Mouse (Mus musculus): Measurements from ENCODE around the gene Usp19. TPM values are rescaled to one million over a fixed set of nuclear protein-coding genes. Genes with fewer than 3 reads are reported as not detected.

Gene Usp19
- polyA plus RNA-seq, 1 experiment from 2014 or later = 17.0 TPM

- TF ChIP-seq CTCF (IDR thresholded peaks at IDR 0.05; ENCODE audit: low read depth) (no peak), EP300 (IDR thresholded peaks at IDR 0.05; ENCODE audit: low read depth) (no peak)
- no peak overlapping the region for H3K4me2 ChIP-seq (ENCODE audit: low read depth, low read length)
- no peak overlapping the region for H3K27ac ChIP-seq (ENCODE audit: low read depth)
- ATAC-seq = no peak
- no peaks in the 10 kb centered on the region for H3K9me3 ChIP-seq (ENCODE audit: low read length)
- H3K9ac ChIP-seq (replicated peaks) = no peak overlapping the region
- H3K27me3 ChIP-seq (ENCODE audit: insufficient read depth, low read length) = no peaks in the 10 kb centered on the region
- peaks cover 18% of the 10 kb centered on the region for H3K4me1 ChIP-seq (ENCODE audit: insufficient read depth)
- peaks cover 21% of the 10 kb centered on the region for H3K36me3 ChIP-seq (replicated peaks; ENCODE audit: insufficient read depth, low read length)
- DNase-seq = no peak
- no peak overlapping the region for H3K4me3 ChIP-seq (ENCODE audit: low read depth, low read length)
- 96% methylated on average over 9 of the region's 9 CpGs for WGBS (ENCODE audit: insufficient replicate concordance)
Measured at GRCm38 (mm10) chr9:108463713-108464112, 26.7 kb upstream of the Usp19 start.

GRCm38 (mm10) chr9:108466219-108466618 is 24.2 kb upstream of the Usp19 start:
- whole genome bisulfite sequencing (ENCODE audit: insufficient replicate concordance) = 85% methylated on average over 2 of the region's 2 CpGs
- Histone ChIP-seq H3K4me1 (ENCODE audit: insufficient read depth) (peaks cover 12% of the 10 kb centered on the region), H3K4me2 (ENCODE audit: low read depth, low read length) (no peak overlapping the region), H3K36me3 (replicated peaks; ENCODE audit: insufficient read depth, low read length) (peaks cover 21% of the 10 kb centered on the region), H3K9ac (replicated peaks) (no peak overlapping the region), H3K27ac (ENCODE audit: low read depth) (no peak overlapping the region), H3K27me3 (ENCODE audit: insufficient read depth, low read length) (no peaks in the 10 kb centered on the region), H3K9me3 (ENCODE audit: low read length) (no peaks in the 10 kb centered on the region), H3K4me3 (ENCODE audit: low read depth, low read length) (no peak overlapping the region)
- DNase-seq (no peak), ATAC-seq (no peak)
- no peak for TF ChIP-seq EP300 (IDR thresholded peaks at IDR 0.05; ENCODE audit: low read depth)
- TF ChIP-seq CTCF (IDR thresholded peaks at IDR 0.05; ENCODE audit: low read depth) = no peak

DNA sequence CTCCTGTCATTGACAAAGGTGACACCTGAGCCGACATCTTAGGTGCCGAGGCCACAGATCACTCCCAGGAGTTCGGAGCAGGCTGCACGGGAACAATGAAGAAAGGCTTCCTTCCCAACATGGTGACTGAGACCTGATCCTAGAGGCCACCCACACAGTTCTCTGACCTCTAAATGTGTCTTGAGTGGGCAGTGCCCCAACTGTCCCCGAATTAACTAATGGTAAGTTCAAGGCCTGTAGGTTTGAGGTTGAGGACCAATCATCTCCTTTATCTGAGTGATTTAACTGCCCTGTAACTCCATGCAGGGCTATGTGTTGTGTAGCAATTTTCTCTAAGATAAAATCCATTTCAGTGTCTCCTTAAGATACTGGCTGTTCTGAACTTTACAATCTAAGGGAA is 21.0 kb upstream of the Usp19 start:
- TF ChIP-seq EP300 (IDR thresholded peaks at IDR 0.05; ENCODE audit: low read depth) = no peak
- TF ChIP-seq CTCF (IDR thresholded peaks at IDR 0.05; ENCODE audit: low read depth) = no peak
- no peaks in the 10 kb centered on the region for H3K27me3 ChIP-seq (ENCODE audit: insufficient read depth, low read length)
- peaks cover 6% of the 10 kb centered on the region; the same call in 1 of the 2 replicates for H3K36me3 ChIP-seq (replicated peaks; ENCODE audit: insufficient read depth, low read length)
- 69% methylated on average over 5 of the region's 5 CpGs for WGBS (ENCODE audit: insufficient replicate concordance)
- H3K4me1 ChIP-seq (ENCODE audit: insufficient read depth) = no peaks in the 10 kb centered on the region
- no peaks in the 10 kb centered on the region for H3K9me3 ChIP-seq (ENCODE audit: low read length)
- DNase-seq (no peak), ATAC-seq (no peak)
- H3K9ac ChIP-seq (replicated peaks) = no peak overlapping the region
- H3K27ac ChIP-seq (ENCODE audit: low read depth) = no peak overlapping the region
- no peak overlapping the region for H3K4me3 ChIP-seq (ENCODE audit: low read depth, low read length)
- H3K4me2 ChIP-seq (ENCODE audit: low read depth, low read length) = no peak overlapping the region

DNA sequence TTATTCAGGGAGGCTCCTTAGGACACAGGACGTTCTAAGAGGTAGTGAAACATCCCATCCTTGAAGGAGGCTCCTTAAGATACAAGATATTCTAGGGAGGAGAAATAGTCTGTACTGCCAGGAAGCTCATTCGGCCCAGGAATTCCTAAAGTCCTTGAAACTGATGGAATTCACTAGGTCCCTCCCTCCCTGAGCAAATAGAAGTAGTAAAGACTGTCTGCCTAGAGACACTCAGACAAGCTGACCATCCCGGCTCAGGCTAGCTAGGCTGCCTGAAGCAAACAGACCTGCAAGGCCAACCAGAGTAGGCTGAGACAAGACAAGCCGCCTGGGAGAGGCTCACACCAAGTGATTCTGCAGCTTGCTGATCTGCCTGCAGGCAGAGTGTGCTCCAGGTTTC is 20.6 kb upstream of the Usp19 start:
- TF ChIP-seq CTCF (IDR thresholded peaks at IDR 0.05; ENCODE audit: low read depth) (no peak), EP300 (IDR thresholded peaks at IDR 0.05; ENCODE audit: low read depth) (no peak)
- no peak for DNase-seq
- no peak overlapping the region for H3K4me3 ChIP-seq (ENCODE audit: low read depth, low read length)
- no peak overlapping the region for H3K4me2 ChIP-seq (ENCODE audit: low read depth, low read length)
- WGBS (ENCODE audit: insufficient replicate concordance) = 57% methylated on average over 4 of the region's 4 CpGs
- peaks cover 6% of the 10 kb centered on the region; the same call in 1 of the 2 replicates for H3K36me3 ChIP-seq (replicated peaks; ENCODE audit: insufficient read depth, low read length)
- H3K9ac ChIP-seq (replicated peaks) = no peak overlapping the region
- no peaks in the 10 kb centered on the region for H3K4me1 ChIP-seq (ENCODE audit: insufficient read depth)
- no peaks in the 10 kb centered on the region for H3K27me3 ChIP-seq (ENCODE audit: insufficient read depth, low read length)
- H3K9me3 ChIP-seq (ENCODE audit: low read length) = no peaks in the 10 kb centered on the region
- H3K27ac ChIP-seq (ENCODE audit: low read depth) = no peak overlapping the region
- ATAC-seq = no peak

GRCm38 (mm10) chr9:108474528-108474927 is 15.9 kb upstream of the Usp19 start:
- ATAC-seq = no peak
- no peaks in the 10 kb centered on the region for H3K27me3 ChIP-seq (ENCODE audit: insufficient read depth, low read length)
- H3K36me3 ChIP-seq (replicated peaks; ENCODE audit: insufficient read depth, low read length) = no peaks in the 10 kb centered on the region
- H3K4me2 ChIP-seq (ENCODE audit: low read depth, low read length) = no peak overlapping the region
- TF ChIP-seq EP300 (IDR thresholded peaks at IDR 0.05; ENCODE audit: low read depth) = no peak
- peak; percentile 34 for TF ChIP-seq CTCF (IDR thresholded peaks at IDR 0.05; ENCODE audit: low read depth)
- no peak overlapping the region for H3K4me3 ChIP-seq (ENCODE audit: low read depth, low read length)
- 63% methylated on average over 1 of the region's 1 CpGs for WGBS (ENCODE audit: insufficient replicate concordance)
- no peaks in the 10 kb centered on the region for H3K9me3 ChIP-seq (ENCODE audit: low read length)
- H3K27ac ChIP-seq (ENCODE audit: low read depth) = no peak overlapping the region
- H3K9ac ChIP-seq (replicated peaks) = no peak overlapping the region
- no peak for DNase-seq
- peaks cover 6% of the 10 kb centered on the region; the same call in 1 of the 2 replicates for H3K4me1 ChIP-seq (ENCODE audit: insufficient read depth)

DNA sequence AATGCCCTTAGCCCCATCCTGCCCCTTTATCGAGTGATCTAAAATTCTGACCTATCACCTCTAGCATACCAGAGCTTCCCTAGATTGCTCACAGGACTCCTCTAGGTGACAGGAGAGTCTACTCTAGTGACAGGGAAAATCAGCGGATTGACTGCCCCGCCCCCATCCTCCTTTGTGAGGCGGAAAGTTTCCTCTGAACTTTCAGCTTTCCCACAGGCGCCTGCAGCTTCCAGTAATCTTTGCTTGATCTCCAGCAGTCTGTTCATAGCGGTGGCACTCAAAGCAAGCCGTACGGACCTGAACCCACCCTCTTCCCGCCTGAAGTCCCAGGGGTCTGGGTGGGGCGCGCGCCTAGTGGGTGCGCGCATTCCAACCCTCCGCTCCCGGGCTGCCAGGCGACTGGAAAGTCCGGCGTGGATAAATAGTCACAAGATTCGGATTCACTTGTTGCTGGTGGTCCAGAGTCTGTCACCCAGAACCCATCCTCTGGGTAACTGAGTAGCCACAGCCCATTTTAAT is 11.7 kb upstream of the Usp19 start:
- Histone ChIP-seq H3K4me2 (ENCODE audit: low read depth, low read length) (peak overlapping the region; percentile 68), H3K4me3 (ENCODE audit: low read depth, low read length) (peak overlapping the region; percentile 46), H3K27ac (ENCODE audit: low read depth) (no peak overlapping the region), H3K4me1 (ENCODE audit: insufficient read depth) (peaks cover 6% of the 10 kb centered on the region; the same call in 1 of the 2 replicates), H3K36me3 (replicated peaks; ENCODE audit: insufficient read depth, low read length) (no peaks in the 10 kb centered on the region), H3K9me3 (ENCODE audit: low read length) (no peaks in the 10 kb centered on the region), H3K27me3 (ENCODE audit: insufficient read depth, low read length) (no peaks in the 10 kb centered on the region), H3K9ac (replicated peaks) (no peak overlapping the region; the same call in 1 of the 2 replicates)
- DNase-seq = peak; percentile 63
- TF ChIP-seq CTCF (IDR thresholded peaks at IDR 0.05; ENCODE audit: low read depth) = no peak
- TF ChIP-seq EP300 (IDR thresholded peaks at IDR 0.05; ENCODE audit: low read depth) = no peak
- WGBS (ENCODE audit: insufficient replicate concordance) = 2% methylated on average over 20 of the region's 20 CpGs
- ATAC-seq = peak; percentile 76
